Mouse (Mus musculus): Measurements from ENCODE around the gene Tmtc2. TPM values are rescaled to one million over a fixed set of nuclear protein-coding genes. Genes with fewer than 3 reads are reported as not detected.

Gene Tmtc2
- polyA plus RNA-seq, 1 experiment from 2014 or later, result 7.8 TPM

DNA sequence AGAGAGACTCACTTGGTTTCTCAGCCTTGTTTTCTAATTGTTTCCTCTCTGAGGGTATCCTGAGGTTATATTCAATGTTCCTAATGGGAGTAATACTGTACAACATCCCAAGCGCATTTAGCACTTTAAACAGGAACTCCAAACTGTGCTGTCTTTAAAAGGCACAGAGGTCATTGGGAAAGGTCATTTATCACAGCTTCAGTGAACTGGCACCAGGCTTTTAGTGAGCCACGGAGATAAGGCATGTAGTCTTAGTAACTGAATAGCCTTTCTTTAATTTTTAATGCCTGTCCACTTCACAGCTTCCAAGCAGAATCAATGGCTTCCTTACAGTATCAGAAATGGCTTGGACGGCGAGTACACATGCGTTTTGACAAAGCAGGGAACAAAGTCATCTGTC, 144.0 kb downstream of the Tmtc2 start:
- Histone ChIP-seq H3K27me3 (ENCODE audit: control insufficient read depth, insufficient read depth, low read length) (no peaks in the 10 kb centered on the region), H3K36me3 (ENCODE audit: control insufficient read depth, insufficient read depth, low read length) (no peaks in the 10 kb centered on the region), H3K4me3 (ENCODE audit: low read depth, low read length) (no peak overlapping the region), H3K4me1 (ENCODE audit: control insufficient read depth, insufficient read depth, low read length) (peaks cover 18% of the 10 kb centered on the region), H3K9me3 (ENCODE audit: control insufficient read depth, low read length) (no peaks in the 10 kb centered on the region), H3K9ac (ENCODE audit: low read length) (no peak overlapping the region), H3K27ac (replicated peaks; ENCODE audit: low read depth, low read length) (0 out of 2 replicates have a peak overlapping the region, but pooled peaks have one; percentile 15), H3K4me2 (ENCODE audit: low read depth, severe bottlenecking) (no peak overlapping the region)
- DNase-seq (ENCODE audit: low spot score), result no peak
- WGBS, result 26% methylated on average over 5 of the region's 5 CpGs
- ATAC-seq (ENCODE audit: insufficient number of reproducible peaks, low FRiP score, low TSS enrichment, low read depth), result no peak

DNA sequence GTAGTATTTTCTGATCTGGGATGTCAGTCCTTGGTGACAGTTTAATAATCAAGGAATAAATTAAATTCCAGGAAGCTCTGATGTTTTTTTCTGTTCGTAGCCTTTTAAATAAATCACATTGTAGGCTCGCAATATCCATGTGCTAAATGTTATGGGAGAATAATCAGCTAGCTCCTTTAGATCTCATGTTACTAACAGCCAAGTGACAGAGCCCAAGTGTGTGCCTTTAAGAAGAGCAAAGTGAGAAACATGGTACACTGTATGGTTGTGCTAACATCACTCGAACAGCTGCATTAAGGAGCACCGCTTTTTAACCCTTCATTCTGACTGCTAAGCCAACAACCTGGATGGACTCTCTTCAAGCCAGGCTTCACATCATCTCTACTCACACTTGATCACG, 146.2 kb downstream of the Tmtc2 start:
- H3K27me3 ChIP-seq (ENCODE audit: control insufficient read depth, insufficient read depth, low read length), result no peaks in the 10 kb centered on the region
- no peak overlapping the region for H3K4me2 ChIP-seq (ENCODE audit: low read depth, severe bottlenecking)
- WGBS, result 29% methylated on average over 5 of the region's 5 CpGs

GRCm38 (mm10) chr10:105427625-105428024, 146.6 kb downstream of the Tmtc2 start:
- H3K9ac ChIP-seq (ENCODE audit: low read length), result no peak overlapping the region
- H3K36me3 ChIP-seq (ENCODE audit: control insufficient read depth, insufficient read depth, low read length), result no peaks in the 10 kb centered on the region
- no peak overlapping the region for H3K27ac ChIP-seq (replicated peaks; ENCODE audit: low read depth, low read length)
- H3K4me1 ChIP-seq (ENCODE audit: control insufficient read depth, insufficient read depth, low read length), result peaks cover 18% of the 10 kb centered on the region
- WGBS, result 17% methylated on average over 7 of the region's 7 CpGs
- no peak overlapping the region for H3K4me3 ChIP-seq (ENCODE audit: low read depth, low read length)
- 0 out of 2 replicates have a peak overlapping the region, but pooled peaks have one; percentile 10 for H3K4me2 ChIP-seq (ENCODE audit: low read depth, severe bottlenecking)
- H3K9me3 ChIP-seq (ENCODE audit: control insufficient read depth, low read length), result no peaks in the 10 kb centered on the region
- peak; percentile 49 for DNase-seq (ENCODE audit: low spot score)
- no peaks in the 10 kb centered on the region for H3K27me3 ChIP-seq (ENCODE audit: control insufficient read depth, insufficient read depth, low read length)
- ATAC-seq (ENCODE audit: insufficient number of reproducible peaks, low FRiP score, low TSS enrichment, low read depth), result no peak; the same call in 1 of the 2 replicates

More for the DNA sequence above, 146.2 kb downstream of the Tmtc2 start:
- H3K4me1 ChIP-seq (ENCODE audit: control insufficient read depth, insufficient read depth, low read length), result peaks cover 18% of the 10 kb centered on the region
- H3K27ac ChIP-seq (replicated peaks; ENCODE audit: low read depth, low read length), result no peak overlapping the region
- H3K4me3 ChIP-seq (ENCODE audit: low read depth, low read length), result no peak overlapping the region
- ATAC-seq (ENCODE audit: insufficient number of reproducible peaks, low FRiP score, low TSS enrichment, low read depth) (no peak), DNase-seq (ENCODE audit: low spot score) (peak; percentile 33)
- H3K9ac ChIP-seq (ENCODE audit: low read length), result no peak overlapping the region
- no peaks in the 10 kb centered on the region for H3K36me3 ChIP-seq (ENCODE audit: control insufficient read depth, insufficient read depth, low read length)
- no peaks in the 10 kb centered on the region for H3K9me3 ChIP-seq (ENCODE audit: control insufficient read depth, low read length)

DNA sequence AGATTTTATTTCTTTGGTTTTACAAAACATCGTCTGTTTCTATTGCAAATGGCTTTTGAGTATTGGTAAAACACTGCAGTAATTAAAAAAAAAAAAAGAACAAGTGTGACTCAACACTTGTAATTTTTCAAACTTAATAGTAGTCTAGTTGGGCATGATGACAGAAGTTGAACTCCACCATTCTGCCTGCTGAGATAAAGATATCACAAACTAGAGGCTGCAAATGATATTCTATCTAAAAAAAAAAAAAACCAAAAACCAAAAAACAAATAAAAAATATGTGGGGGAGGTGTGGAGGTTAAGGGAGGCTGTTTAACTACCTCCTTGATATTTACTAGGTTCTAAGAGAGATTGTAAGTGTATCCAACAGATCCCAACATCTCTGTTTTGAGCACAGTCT, 149.2 kb downstream of the Tmtc2 start:
- no peaks in the 10 kb centered on the region for H3K27me3 ChIP-seq (ENCODE audit: control insufficient read depth, insufficient read depth, low read length)
- 22% methylated on average over 1 of the region's 1 CpGs for whole genome bisulfite sequencing
- H3K4me3 ChIP-seq (ENCODE audit: low read depth, low read length), result no peak overlapping the region
- H3K27ac ChIP-seq (replicated peaks; ENCODE audit: low read depth, low read length), result no peak overlapping the region
- no peaks in the 10 kb centered on the region for H3K36me3 ChIP-seq (ENCODE audit: control insufficient read depth, insufficient read depth, low read length)
- no peaks in the 10 kb centered on the region for H3K9me3 ChIP-seq (ENCODE audit: control insufficient read depth, low read length)
- no peak overlapping the region for H3K4me2 ChIP-seq (ENCODE audit: low read depth, severe bottlenecking)
- DNase-seq (ENCODE audit: low spot score) (no peak), ATAC-seq (ENCODE audit: insufficient number of reproducible peaks, low FRiP score, low TSS enrichment, low read depth) (no peak)
- H3K9ac ChIP-seq (ENCODE audit: low read length), result no peak overlapping the region
- H3K4me1 ChIP-seq (ENCODE audit: control insufficient read depth, insufficient read depth, low read length), result peaks cover 10% of the 10 kb centered on the region; the same call in 1 of the 2 replicates

DNA sequence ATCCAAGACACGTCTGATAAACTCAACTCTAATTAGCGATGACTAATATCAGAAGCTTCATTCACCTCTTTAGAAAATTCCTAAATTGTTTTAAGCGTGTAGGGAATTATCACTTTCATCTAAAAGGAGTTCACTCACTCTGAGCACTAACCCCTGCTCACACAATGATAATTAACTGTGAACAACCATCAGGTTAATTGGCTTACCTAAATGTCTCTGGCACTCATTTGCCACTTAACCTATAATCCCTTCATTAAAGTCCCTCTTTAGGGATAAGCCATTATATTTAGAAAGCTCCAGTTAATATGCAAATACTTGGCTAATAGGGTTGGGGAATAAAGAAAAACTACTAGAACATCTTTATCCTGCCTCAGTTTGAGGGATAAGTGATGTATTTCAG, 151.1 kb downstream of the Tmtc2 start:
- WGBS, result 38% methylated on average over 3 of the region's 3 CpGs
- no peak for ATAC-seq (ENCODE audit: insufficient number of reproducible peaks, low FRiP score, low TSS enrichment, low read depth)

DNA sequence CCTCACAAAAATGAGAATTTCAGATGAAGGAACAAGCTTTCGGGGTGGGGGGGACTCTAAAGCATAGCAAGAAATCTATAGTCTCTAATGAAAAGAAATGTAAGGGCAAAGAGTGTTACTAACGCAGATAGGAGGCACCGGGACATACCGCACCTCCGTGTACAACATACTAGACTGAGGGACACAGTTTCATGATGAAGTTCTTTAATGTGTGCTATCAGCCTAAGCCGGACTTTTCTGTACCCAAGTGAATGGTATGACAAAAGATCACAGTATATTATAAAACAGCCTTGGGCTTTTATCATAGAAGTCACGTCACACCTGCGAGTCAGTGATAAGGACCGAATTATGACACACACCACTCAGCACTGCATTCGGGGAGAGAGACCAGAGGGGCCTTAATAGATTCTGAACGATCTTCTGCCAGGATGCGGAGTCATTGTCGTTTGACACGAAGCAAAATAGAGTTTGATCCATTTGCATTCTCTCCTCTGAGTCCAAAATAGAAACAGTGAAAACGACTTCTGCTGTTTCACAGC, 156.3 kb downstream of the Tmtc2 start:
- Histone ChIP-seq H3K27ac (replicated peaks; ENCODE audit: low read depth, low read length) (no peak overlapping the region), H3K36me3 (ENCODE audit: control insufficient read depth, insufficient read depth, low read length) (no peaks in the 10 kb centered on the region; the same call in 1 of the 2 replicates), H3K4me1 (ENCODE audit: control insufficient read depth, insufficient read depth, low read length) (no peaks in the 10 kb centered on the region), H3K4me2 (ENCODE audit: low read depth, severe bottlenecking) (no peak overlapping the region), H3K4me3 (ENCODE audit: low read depth, low read length) (no peak overlapping the region), H3K9me3 (ENCODE audit: control insufficient read depth, low read length) (no peaks in the 10 kb centered on the region), H3K27me3 (ENCODE audit: control insufficient read depth, insufficient read depth, low read length) (no peaks in the 10 kb centered on the region), H3K9ac (ENCODE audit: low read length) (no peak overlapping the region)
- ATAC-seq (ENCODE audit: insufficient number of reproducible peaks, low FRiP score, low TSS enrichment, low read depth) (no peak), DNase-seq (ENCODE audit: low spot score) (no peak)
- WGBS, result 85% methylated on average over 15 of the region's 15 CpGs

More for the DNA sequence above, 151.1 kb downstream of the Tmtc2 start:
- no peak overlapping the region for H3K4me2 ChIP-seq (ENCODE audit: low read depth, severe bottlenecking)
- DNase-seq (ENCODE audit: low spot score), result no peak
- H3K4me1 ChIP-seq (ENCODE audit: control insufficient read depth, insufficient read depth, low read length), result peaks cover 4% of the 10 kb centered on the region; the same call in 1 of the 2 replicates
- H3K9me3 ChIP-seq (ENCODE audit: control insufficient read depth, low read length), result no peaks in the 10 kb centered on the region
- no peak overlapping the region for H3K4me3 ChIP-seq (ENCODE audit: low read depth, low read length)
- no peak overlapping the region for H3K27ac ChIP-seq (replicated peaks; ENCODE audit: low read depth, low read length)
- H3K36me3 ChIP-seq (ENCODE audit: control insufficient read depth, insufficient read depth, low read length), result no peaks in the 10 kb centered on the region
- no peaks in the 10 kb centered on the region for H3K27me3 ChIP-seq (ENCODE audit: control insufficient read depth, insufficient read depth, low read length)
- H3K9ac ChIP-seq (ENCODE audit: low read length), result no peak overlapping the region

DNA sequence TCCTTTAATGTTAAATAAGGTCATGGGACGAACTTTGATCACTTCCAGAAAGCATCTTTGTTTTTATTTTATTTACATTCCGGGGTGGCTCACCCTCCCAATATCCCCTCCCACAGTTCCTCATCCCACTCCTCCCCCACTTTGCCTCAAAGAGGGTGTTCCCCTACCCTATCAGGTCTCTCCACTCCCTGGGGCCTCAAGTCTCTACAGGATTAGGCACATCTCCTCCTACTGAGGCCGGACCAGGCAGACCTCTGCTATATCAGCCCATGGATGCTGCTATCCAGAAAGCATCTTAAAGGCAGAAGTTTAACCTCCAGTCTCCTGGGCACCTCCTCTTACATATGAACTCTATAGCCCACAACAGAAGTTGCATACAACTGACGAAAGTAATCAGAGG, 157.7 kb downstream of the Tmtc2 start:
- Histone ChIP-seq H3K27ac (replicated peaks; ENCODE audit: low read depth, low read length) (no peak overlapping the region), H3K4me1 (ENCODE audit: control insufficient read depth, insufficient read depth, low read length) (no peaks in the 10 kb centered on the region), H3K9ac (ENCODE audit: low read length) (no peak overlapping the region), H3K9me3 (ENCODE audit: control insufficient read depth, low read length) (no peaks in the 10 kb centered on the region), H3K4me3 (ENCODE audit: low read depth, low read length) (no peak overlapping the region), H3K27me3 (ENCODE audit: control insufficient read depth, insufficient read depth, low read length) (no peaks in the 10 kb centered on the region), H3K4me2 (ENCODE audit: low read depth, severe bottlenecking) (no peak overlapping the region), H3K36me3 (ENCODE audit: control insufficient read depth, insufficient read depth, low read length) (no peaks in the 10 kb centered on the region; the same call in 1 of the 2 replicates)
- ATAC-seq (ENCODE audit: insufficient number of reproducible peaks, low FRiP score, low TSS enrichment, low read depth), result no peak
- no peak for DNase-seq (ENCODE audit: low spot score)
- 80% methylated on average over 4 of the region's 4 CpGs for WGBS

GRCm38 (mm10) chr10:105405856-105406527, 168.3 kb downstream of the Tmtc2 start:
- ATAC-seq (ENCODE audit: insufficient number of reproducible peaks, low FRiP score, low TSS enrichment, low read depth), result no peak
- Histone ChIP-seq H3K4me3 (ENCODE audit: low read depth, low read length) (no peak overlapping the region), H3K4me2 (ENCODE audit: low read depth, severe bottlenecking) (no peak overlapping the region), H3K9me3 (ENCODE audit: control insufficient read depth, low read length) (no peaks in the 10 kb centered on the region), H3K9ac (ENCODE audit: low read length) (no peak overlapping the region), H3K4me1 (ENCODE audit: control insufficient read depth, insufficient read depth, low read length) (no peaks in the 10 kb centered on the region), H3K27ac (replicated peaks; ENCODE audit: low read depth, low read length) (no peak overlapping the region), H3K27me3 (ENCODE audit: control insufficient read depth, insufficient read depth, low read length) (no peaks in the 10 kb centered on the region), H3K36me3 (ENCODE audit: control insufficient read depth, insufficient read depth, low read length) (no peaks in the 10 kb centered on the region)
- 91% methylated on average over 4 of the region's 4 CpGs for WGBS
- DNase-seq (ENCODE audit: low spot score), result no peak
